Mouse (Mus musculus) ES-E14 (cell line): ENCODE data around the gene Snrpb2. TPM values are rescaled to one million over a fixed set of nuclear protein-coding genes. Genes with fewer than 3 reads are reported as not detected.

Experiments
- DNase-seq: peaks from one replicate; pipeline ENCODE4 v3.0.0-alpha.2; 2013; ENCODE audit warnings: low read depth, low spot score
- H3K27ac ChIP-seq: 2 replicates; pipeline ENCODE4 v1.5.1; 2012; ENCODE audit warnings: low read depth, mild to moderate bottlenecking, low read length, moderate library complexity, mixed read lengths; ENCODE audit not compliant: poor library complexity, insufficient read depth, severe bottlenecking
- H3K36me3 ChIP-seq: 2 replicates; pipeline ENCODE4 v1.6.1; 2012; ENCODE audit warnings: mild to moderate bottlenecking, low read length, moderate library complexity, mixed read lengths; ENCODE audit not compliant: control insufficient read depth, poor library complexity, insufficient read depth, severe bottlenecking
- H3K4me1 ChIP-seq, 2 experiments: fragments of 150-350 bp in 1 of 2; sonication (generic) in 1 of 2; 2 replicates each; pipeline ENCODE4 v1.6.1; 2012; ENCODE audit warnings: low read length in 2 of 2, mild to moderate bottlenecking in 1 of 2, mixed read lengths in 1 of 2; ENCODE audit not compliant: control insufficient read depth in 2 of 2, insufficient read depth in 2 of 2, poor library complexity in 1 of 2
- H3K4me3 ChIP-seq, 2 experiments: fragments of 150-350 bp in 1 of 2; sonication (generic) in 1 of 2; 2 replicates each; pipeline ENCODE4 v1.5.1; 2012; ENCODE audit warnings: low read length in 2 of 2, low read depth in 1 of 2, mild to moderate bottlenecking in 1 of 2, mixed read lengths in 1 of 2; ENCODE audit not compliant: insufficient read depth in 1 of 2, poor library complexity in 1 of 2, severe bottlenecking in 1 of 2
- H3K9ac ChIP-seq: 2 replicates; pipeline ENCODE4 v1.6.1; 2012; ENCODE audit warnings: low read depth, mild to moderate bottlenecking, low read length, mixed read lengths; ENCODE audit not compliant: poor library complexity, insufficient read depth, severe bottlenecking
- H3K9me3 ChIP-seq: fragments of 150-350 bp; sonication (generic); 2 replicates; pipeline ENCODE4 v1.6.1; 2012; ENCODE audit warnings: low read depth, mild to moderate bottlenecking, low read length; ENCODE audit not compliant: control insufficient read depth, insufficient read depth
- CHD2 ChIP-seq: IDR thresholded peaks from 2 replicates; pipeline ENCODE4 v1.6.1; 2014; ENCODE audit warnings: mild to moderate bottlenecking, low read depth, low read length, inconsistent platforms
- HCFC1 ChIP-seq: IDR thresholded peaks from 2 replicates; pipeline ENCODE4 v1.6.1; 2012; ENCODE audit warnings: low read length, inconsistent platforms, borderline replicate concordance; ENCODE audit not compliant: insufficient read depth
- MAFK ChIP-seq: IDR thresholded peaks from 2 replicates; pipeline ENCODE4 v1.6.1; 2014; ENCODE audit warnings: mild to moderate bottlenecking, low read depth, low read length, inconsistent platforms; ENCODE audit not compliant: insufficient read depth
- ZC3H11A ChIP-seq: IDR thresholded peaks from 2 replicates; pipeline ENCODE4 v1.6.1; 2012; ENCODE audit warnings: low read depth, mild to moderate bottlenecking, inconsistent platforms, low read length, borderline replicate concordance
- ZNF384 ChIP-seq: IDR thresholded peaks from 2 replicates; pipeline ENCODE4 v1.6.1; 2012; ENCODE audit warnings: low read depth, low read length, inconsistent platforms
- in situ Hi-C, 2 experiments: fragments of 600-800 bp; cut with MboI; formaldehyde crosslinking; loops; one replicate each; pipeline ENCODE4 v1.15.1; 2025; ENCODE audit warnings: low sequenced_read_pairs in 2 of 2, inconsistent platforms in 1 of 2; ENCODE audit not compliant: unreplicated experiment in 2 of 2
- total RNA-seq: library from RNA; depleted of rRNA; stranded (reverse); fragments of 300-350 nt; gene quantifications from 2 replicates; pipeline ENCODE4 v1.2.3, GENCODE M21; 2012

Snrpb2 gene
- total RNA-seq, 1 experiment: 61.5 TPM

- in situ Hi-C loops: no loop called here
- H3K9me3 ChIP-seq: no peaks in the 10 kb centered on the region
- DNase-seq: no peak
- H3K36me3 ChIP-seq: no peaks in the 10 kb centered on the region
- H3K9ac ChIP-seq: no peak overlapping the region
- no peak overlapping the region for H3K4me3 ChIP-seq
- no peaks in the 10 kb centered on the region for H3K4me1 ChIP-seq
- H3K27ac ChIP-seq: no peak overlapping the region
- TF ChIP-seq HCFC1 (no peak), MAFK (no peak), CHD2 (no peak), ZC3H11A (no peak), ZNF384 (no peak)
Observed at GRCm38 (mm10) chr2:143019727-143020126, 43.1 kb upstream of the Snrpb2 start.

GRCm38 (mm10) chr2:143023331-143023730 is 39.5 kb upstream of the Snrpb2 start:
- H3K36me3 ChIP-seq: no peaks in the 10 kb centered on the region
- TF ChIP-seq HCFC1: no peak
- TF ChIP-seq MAFK: no peak
- no peak for TF ChIP-seq CHD2
- TF ChIP-seq ZC3H11A: no peak
- TF ChIP-seq ZNF384: no peak

GRCm38 (mm10) chr2:143024226-143024625 is 38.6 kb upstream of the Snrpb2 start:
- Histone ChIP-seq H3K4me1 (no peaks in the 10 kb centered on the region), H3K36me3 (no peaks in the 10 kb centered on the region), H3K9me3 (no peaks in the 10 kb centered on the region), H3K27ac (no peak overlapping the region), H3K4me3 (no peak overlapping the region), H3K9ac (no peak overlapping the region)
- no peak for DNase-seq
- TF ChIP-seq HCFC1 (no peak), ZNF384 (no peak), CHD2 (no peak), ZC3H11A (no peak), MAFK (no peak)
- in situ Hi-C loops: no loop called here

More at GRCm38 (mm10) chr2:143023331-143023730, 39.5 kb upstream of the Snrpb2 start:
- no peaks in the 10 kb centered on the region for H3K4me1 ChIP-seq
- no peaks in the 10 kb centered on the region for H3K9me3 ChIP-seq
- no peak overlapping the region for H3K9ac ChIP-seq
- no peak for DNase-seq
- in situ Hi-C loops: no loop called here
- no peak overlapping the region for H3K4me3 ChIP-seq
- no peak overlapping the region for H3K27ac ChIP-seq

GRCm38 (mm10) chr2:143031283-143031682 is 31.6 kb upstream of the Snrpb2 start:
- Histone ChIP-seq H3K27ac (no peak overlapping the region), H3K4me3 (no peak overlapping the region), H3K9me3 (no peaks in the 10 kb centered on the region), H3K9ac (no peak overlapping the region), H3K4me1 (no peaks in the 10 kb centered on the region), H3K36me3 (no peaks in the 10 kb centered on the region)
- TF ChIP-seq MAFK (no peak), ZNF384 (no peak), ZC3H11A (no peak), CHD2 (no peak), HCFC1 (no peak)
- in situ Hi-C loops: no loop called here
- no peak for DNase-seq
